Mouse (Mus musculus) right cerebral cortex, postnatal 36 days (tissue): Measurements from ENCODE around the gene Itpr3.

Experiments used
- DNase-seq, 2 experiments: peaks; one replicate each; pipeline ENCODE4 v3.0.0; 2022; ENCODE audit warnings: low spot score in 2 of 2, mixed read lengths in 1 of 2

Gene Itpr3

DNA sequence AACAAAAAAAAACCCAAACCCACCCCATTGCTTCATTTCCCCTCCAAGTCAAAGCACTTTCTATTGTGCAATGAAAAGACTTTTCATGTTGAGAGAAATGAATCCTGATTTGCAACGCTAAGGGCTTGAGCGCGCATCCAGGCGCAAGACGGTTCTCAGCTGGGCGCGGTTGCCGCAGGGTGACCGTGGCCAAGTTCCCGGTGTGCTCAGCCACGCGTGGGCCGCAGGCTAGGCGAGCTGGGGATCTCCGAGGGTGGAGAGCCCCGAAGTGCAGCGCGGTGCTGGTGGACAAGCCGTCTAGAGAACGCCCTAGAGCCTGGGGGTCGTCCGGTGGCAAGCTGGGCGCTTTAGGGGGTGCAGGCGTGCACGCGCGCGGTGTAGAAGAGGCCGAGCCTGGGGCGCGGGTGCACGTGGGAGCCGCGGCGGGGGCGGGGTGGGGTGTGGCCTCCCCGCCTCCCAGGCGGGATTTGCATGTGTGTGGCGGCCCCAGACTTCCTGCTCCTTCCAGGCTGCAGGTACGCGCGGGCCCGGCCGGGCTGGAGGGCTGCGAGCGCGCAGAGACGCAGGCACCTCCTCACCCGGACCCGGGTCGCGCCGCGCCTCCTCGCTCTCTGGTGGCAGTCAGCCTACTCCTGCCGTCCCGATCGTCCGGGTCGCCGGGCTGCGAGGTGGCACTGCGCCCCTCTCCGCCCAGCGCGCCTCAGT, at the start of gene Itpr3:
Gene Itpr3 (plus strand): TSS at position 493 of the 705 bp plus-strand sequence.
- DNase-seq = no peak

- DNase-seq = no peak
These were observed 48.8 kb upstream of the Itpr3 start for GRCm38 (mm10) chr17:27008277-27008676.

GRCm38 (mm10) chr17:27011167-27011566, 45.9 kb upstream of the Itpr3 start:
- DNase-seq = peak in 1 of 2 experiments; percentile 61

- DNase-seq = no peak
These were observed 45.0 kb upstream of the Itpr3 start for GRCm38 (mm10) chr17:27011998-27012672.

DNA sequence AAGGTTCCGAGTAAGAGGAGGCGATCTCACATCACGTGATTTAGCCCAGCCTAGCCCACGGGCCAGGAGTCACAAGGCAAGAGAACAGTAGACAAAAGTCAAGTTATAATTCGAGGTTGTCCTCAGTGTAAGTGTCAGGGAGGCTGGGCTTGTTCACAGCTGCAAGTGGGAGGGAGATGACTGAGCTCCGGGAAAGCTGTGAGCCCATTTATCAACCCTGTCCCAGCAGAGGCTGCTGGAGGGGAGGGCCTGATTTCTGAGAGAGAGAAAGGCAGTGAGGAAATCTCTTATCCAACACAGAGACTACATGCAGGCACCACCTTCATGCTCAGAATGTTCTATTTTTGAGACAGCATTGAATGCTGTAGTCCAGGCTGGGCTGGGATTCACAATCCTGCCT, 44.2 kb upstream of the Itpr3 start:
- DNase-seq = peak in 1 of 2 experiments; percentile 73

- peak; percentile 72 to 80 for DNase-seq
These were observed 39.3 kb upstream of the Itpr3 start for GRCm38 (mm10) chr17:27017564-27018499.

DNA sequence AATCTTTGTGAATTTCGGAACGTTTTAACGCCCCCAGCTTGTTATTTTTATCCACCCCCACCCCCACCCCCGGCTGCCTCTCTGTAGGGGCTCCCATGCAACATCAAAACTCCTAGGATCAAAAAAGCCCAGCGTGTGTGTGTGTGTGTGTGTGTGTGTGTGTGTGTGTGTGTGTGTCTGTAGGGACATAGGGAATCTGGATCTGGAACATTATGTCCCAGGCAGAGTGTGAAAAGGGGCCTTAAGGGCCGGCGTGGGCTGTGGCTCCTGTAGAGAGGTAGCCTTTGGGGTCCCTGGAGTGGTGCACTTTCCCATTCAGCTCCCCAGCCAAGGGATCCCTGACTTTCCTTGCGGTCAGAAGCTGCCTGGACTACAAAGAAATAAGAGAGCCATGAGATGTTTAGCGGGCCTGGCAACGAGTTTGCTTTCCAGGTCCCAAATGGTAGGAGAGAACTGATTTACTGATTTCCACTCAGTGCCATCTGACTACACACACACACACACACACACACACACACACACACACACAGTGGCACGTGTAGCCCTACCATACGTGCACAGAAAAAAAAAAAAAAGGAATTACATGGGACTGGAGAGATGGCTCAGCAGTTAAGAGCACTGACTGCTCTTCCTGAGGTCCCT, 38.4 kb upstream of the Itpr3 start:
- peak in 1 of 2 experiments; percentile 40 for DNase-seq

GRCm38 (mm10) chr17:27021076-27021475, 36.0 kb upstream of the Itpr3 start:
- no peak for DNase-seq

- DNase-seq = no peak
These were observed 35.4 kb upstream of the Itpr3 start for GRCm38 (mm10) chr17:27021736-27022135.

GRCm38 (mm10) chr17:27023342-27023741, 33.8 kb upstream of the Itpr3 start:
- no peak for DNase-seq

- DNase-seq = no peak
These were observed 31.7 kb upstream of the Itpr3 start for GRCm38 (mm10) chr17:27025326-27025902.

DNA sequence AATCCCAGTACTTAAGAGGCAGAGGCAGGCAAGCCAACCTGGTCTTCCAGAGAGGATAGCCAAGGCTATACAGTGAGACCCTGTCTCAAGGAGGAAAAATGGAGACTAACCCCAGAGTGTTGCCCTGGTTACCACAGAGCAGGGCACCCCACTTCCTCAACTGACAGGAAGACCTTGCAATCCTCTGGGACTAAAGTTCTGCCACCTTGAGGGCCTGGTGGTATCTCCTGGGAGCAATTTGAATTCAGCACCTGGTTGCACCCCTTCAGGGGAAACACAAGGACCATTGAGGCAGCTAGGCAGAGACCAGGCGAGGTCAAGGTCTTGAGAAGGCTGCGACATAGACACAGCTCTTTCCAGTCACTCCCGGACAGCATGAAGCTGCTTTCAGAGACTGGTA, 31.2 kb upstream of the Itpr3 start:
- DNase-seq = no peak

- DNase-seq = no peak
These were observed 29.4 kb upstream of the Itpr3 start for GRCm38 (mm10) chr17:27027460-27028283.

GRCm38 (mm10) chr17:27028284-27028795, 28.8 kb upstream of the Itpr3 start:
- peak; percentile 79 to 83 for DNase-seq

DNA sequence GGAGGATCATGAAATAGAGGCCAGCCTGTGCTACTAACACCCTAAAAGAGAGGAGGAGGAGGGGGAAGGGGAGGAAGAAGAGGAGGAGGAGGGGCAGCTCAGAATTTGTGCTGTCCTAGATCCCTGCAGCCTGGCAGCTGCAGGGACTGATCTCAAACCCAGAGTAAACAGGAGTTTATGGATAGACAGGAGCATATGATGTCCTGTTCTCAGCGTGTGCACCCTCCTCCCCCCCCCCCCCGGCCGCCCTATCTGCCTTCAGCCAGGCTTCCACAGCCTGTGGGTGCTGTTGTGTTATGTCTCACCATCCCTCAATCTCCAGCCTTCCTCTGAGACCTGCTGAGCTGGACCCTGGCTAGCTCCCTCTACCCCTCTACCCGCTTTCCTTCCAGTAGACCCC, 28.2 kb upstream of the Itpr3 start, which contains the start of gene Bak1:
Gene Bak1 (minus strand): TSS at position 101 of the 400 bp plus-strand sequence.
- DNase-seq = no peak

DNA sequence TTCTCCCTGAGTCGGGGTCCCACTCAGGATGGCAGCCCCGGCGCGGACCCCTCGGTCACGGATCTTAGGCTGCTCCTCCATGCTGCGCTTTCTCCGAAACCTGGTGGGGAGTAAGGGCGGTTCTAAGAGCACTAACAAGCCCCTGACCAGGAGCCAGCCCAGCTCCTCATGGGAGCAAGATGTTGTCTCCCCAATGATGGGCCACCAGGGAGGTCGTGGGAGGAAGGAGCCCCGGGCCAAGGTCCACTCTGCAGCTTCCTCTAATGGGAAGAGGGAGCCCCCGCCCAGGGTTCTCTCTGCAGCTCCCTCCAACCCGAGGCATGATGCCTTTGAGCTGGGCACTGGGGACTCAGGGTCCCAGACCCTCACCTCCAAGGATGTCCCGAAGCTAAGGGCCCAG, 27.7 kb upstream of the Itpr3 start:
- no peak for DNase-seq

- no peak for DNase-seq
These were observed 26.2 kb upstream of the Itpr3 start for GRCm38 (mm10) chr17:27030896-27031295.

- no peak for DNase-seq
These were observed 24.8 kb upstream of the Itpr3 start for GRCm38 (mm10) chr17:27032328-27032727.

DNA sequence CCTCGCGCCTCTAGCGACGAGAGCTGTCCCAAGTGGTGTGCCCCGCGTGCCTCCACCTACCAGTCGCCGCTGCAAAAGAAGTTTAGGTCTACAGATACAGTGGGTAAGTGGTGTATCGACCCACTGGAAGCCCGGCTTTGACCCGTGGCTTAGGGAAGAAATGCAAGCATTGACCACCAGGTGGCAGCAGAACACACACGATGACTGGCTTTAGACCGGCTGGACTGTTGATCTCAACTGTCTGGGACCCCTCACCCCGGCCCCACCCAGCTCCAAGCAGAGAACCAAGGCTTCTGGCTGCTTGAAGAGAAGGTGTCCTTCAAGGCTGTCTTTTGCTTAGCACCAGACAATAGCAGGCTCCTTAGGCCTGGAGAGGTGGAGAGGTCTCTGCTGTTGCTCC, 24.2 kb upstream of the Itpr3 start:
- DNase-seq = peak; percentile 50 to 54

DNA sequence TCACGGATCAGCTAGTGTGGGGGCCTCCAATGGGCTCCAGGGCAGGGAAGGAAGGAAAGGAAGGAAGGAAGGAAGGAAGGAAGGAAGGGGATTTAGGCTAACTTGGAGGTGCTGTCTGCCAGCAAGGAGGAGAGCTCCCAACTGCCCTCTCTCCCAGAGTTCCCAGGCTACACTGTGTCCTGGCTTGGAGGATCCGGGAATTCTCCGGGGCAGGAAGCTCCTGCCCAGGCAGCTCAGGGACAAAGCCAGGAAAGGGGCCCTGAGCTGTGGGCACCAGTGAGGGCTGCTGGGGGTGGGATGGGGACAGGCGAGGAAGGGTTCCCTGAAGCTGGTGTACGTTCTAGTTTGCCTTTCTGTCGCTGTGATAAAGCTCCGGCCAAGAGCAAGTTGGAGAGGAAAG, 20.6 kb upstream of the Itpr3 start:
- DNase-seq = no peak
